Mouse (Mus musculus): ENCODE measurements around the gene Ngrn.

DNA sequence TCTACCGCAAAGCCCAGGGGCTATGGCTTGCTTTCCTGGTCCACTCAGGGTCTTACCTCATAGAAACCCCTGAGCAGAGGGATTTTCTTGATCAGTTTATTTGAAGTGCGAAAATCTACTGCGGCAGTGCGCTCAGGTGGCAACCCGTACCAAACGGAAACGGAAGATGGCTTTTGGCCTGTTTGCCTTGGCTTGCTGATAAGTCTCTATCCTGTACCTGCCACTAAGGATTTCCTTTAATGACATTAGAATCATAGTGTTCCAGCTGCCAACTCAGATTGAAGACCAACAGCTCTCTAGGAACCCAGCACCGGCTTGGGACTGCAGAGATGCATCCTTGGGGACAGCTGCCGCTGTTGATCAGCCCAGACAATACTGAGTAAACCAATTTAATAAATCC is 27.2 kb upstream of the Ngrn start:
- no peak for TF ChIP-seq CTCF (IDR thresholded peaks at IDR 0.05; ENCODE audit: extremely low read depth, insufficient read length, insufficient replicate concordance, low read depth, low read length)
- no peak for TF ChIP-seq POLR2A (IDR thresholded peaks at IDR 0.05; ENCODE audit: low read depth, low read length)

Data from small intestine, adult 2 months (tissue).